Mouse (Mus musculus) heart, adult 2 months (tissue): ENCODE data around the gene Apof. TPM values are rescaled to one million over a fixed set of nuclear protein-coding genes. Genes with fewer than 3 reads are reported as not detected.
"Not testable (repeated sequence)": the region's sequence is repeated elsewhere in the genome, so short reads cannot be mapped to it uniquely, and the experiment has no call there.

Source experiments
- DNase-seq, 2 experiments: peaks; one replicate each; pipeline ENCODE4 v3.0.0; 2021
- H3K27ac ChIP-seq: fragments of 200-600 bp; 2 replicates; pipeline ENCODE4 v1.8.1; 2022
- H3K27me3 ChIP-seq: fragments of 200-500 bp; 2 replicates; pipeline ENCODE4 v1.6.1; 2012; ENCODE audit warnings: mild to moderate bottlenecking, low read length, inconsistent platforms, mixed read lengths; ENCODE audit not compliant: control insufficient read depth, insufficient read depth
- H3K36me3 ChIP-seq: fragments of 200-500 bp; 2 replicates; pipeline ENCODE4 v1.6.1; 2012; ENCODE audit warnings: low read length, inconsistent platforms; ENCODE audit not compliant: control insufficient read depth, insufficient read depth
- H3K4me1 ChIP-seq: fragments of 200-500 bp; 2 replicates; pipeline ENCODE4 v1.6.1; 2011; ENCODE audit warnings: low read length; ENCODE audit not compliant: control insufficient read depth, insufficient read depth
- H3K4me3 ChIP-seq: fragments of 200-600 bp; 2 replicates; pipeline ENCODE4 v1.8.1; 2022
- H3K79me2 ChIP-seq: fragments of 200-500 bp; replicated peaks from 2 replicates; pipeline ENCODE4 v1.6.1; 2012; ENCODE audit warnings: mild to moderate bottlenecking, inconsistent platforms, low read length, moderate library complexity, mixed read lengths; ENCODE audit not compliant: control insufficient read depth, insufficient read depth
- H3K9ac ChIP-seq: fragments of 200-500 bp; 2 replicates; pipeline ENCODE4 v1.6.1; 2012; ENCODE audit warnings: low read depth, mild to moderate bottlenecking, control low read depth, inconsistent platforms, low read length, mixed read lengths
- CTCF ChIP-seq: fragments of 200-600 bp; IDR thresholded peaks from 2 replicates; pipeline ENCODE4 v1.8.1; 2022; ENCODE audit warnings: antibody characterized with exemption, mild to moderate bottlenecking, moderate library complexity
- EP300 ChIP-seq: fragments of 200-500 bp; IDR thresholded peaks from 2 replicates; pipeline ENCODE4 v1.6.1; 2011; ENCODE audit warnings: low read depth, low read length, control low read depth; ENCODE audit not compliant: insufficient read depth
- POLR2A ChIP-seq: fragments of 200-500 bp; IDR thresholded peaks from 2 replicates; pipeline ENCODE4 v1.6.1; 2011; ENCODE audit warnings: mild to moderate bottlenecking, low read depth, low read length, control low read depth; ENCODE audit not compliant: insufficient read depth
- WGBS: fragments of 180-500 bp; shearing (Covaris S2); methylation state at CpG from one replicate; pipeline ENCODE4 v1.1.7; 2018; 5-methylcytosine and 5-hydroxymethylcytosine counted together
- intact Hi-C: fragments of 180-260 bp; cut with DNase I; formaldehyde crosslinking; loops from one replicate; pipeline ENCODE4 v1.15.1; 2025
- polyA plus RNA-seq: library from polyadenylated mRNA; depleted of rRNA; stranded (reverse); fragments of >200 nt; gene quantifications from 2 replicates; pipeline ENCODE4 v1.2.3, GENCODE M21; 2012
- total RNA-seq, 2 experiments: library from RNA; stranded (reverse); gene quantifications; 2 replicates each; pipeline ENCODE4 v1.2.3; 2021

Gene Apof
- total and polyA plus RNA-seq, 3 experiments: not detected

DNA sequence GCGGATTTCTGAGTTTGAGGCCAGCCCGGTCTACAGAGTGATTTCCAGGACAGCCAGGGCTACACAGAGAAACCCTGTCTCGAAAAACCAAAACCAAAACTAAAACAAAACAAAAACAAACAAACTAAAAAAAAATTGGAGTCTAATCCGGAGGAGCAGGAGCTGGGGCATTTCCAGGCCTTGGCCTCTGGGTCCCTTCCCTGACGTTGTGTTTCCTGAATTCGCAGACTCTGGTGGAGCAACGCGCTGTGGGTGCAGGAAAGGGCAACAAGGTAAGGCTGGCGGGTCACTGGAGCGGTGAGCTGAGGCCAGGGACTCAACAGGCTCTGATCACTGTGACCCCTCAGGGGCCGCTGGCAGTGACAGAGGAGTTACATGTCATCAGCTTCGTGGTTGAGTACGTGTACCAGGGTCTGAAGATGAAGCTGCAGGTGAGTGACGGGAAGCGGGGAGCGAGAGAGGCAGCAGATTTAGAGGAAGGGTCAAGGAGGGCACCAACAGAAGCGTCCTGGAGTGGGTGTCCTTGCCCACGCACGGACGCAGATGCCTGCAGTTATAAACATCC lies 14.5 kb downstream of the Apof start:
- no peaks in the 10 kb centered on the region for H3K36me3 ChIP-seq
- H3K4me1 ChIP-seq: no peaks in the 10 kb centered on the region
- no peak overlapping the region for H3K4me3 ChIP-seq
- TF ChIP-seq POLR2A (no peak), CTCF (no peak), EP300 (no peak)
- intact Hi-C loops: loop anchor here (10.0 kb wide), 1 partner anchor 148 kb away; no protein-coding TSS in a partner anchor
- no peak for DNase-seq
- H3K27ac ChIP-seq: no peak overlapping the region
- H3K27me3 ChIP-seq: no peaks in the 10 kb centered on the region
- H3K9ac ChIP-seq: no peak overlapping the region
- 75% methylated on average over 20 of the region's 20 CpGs for WGBS
- no peaks in the 10 kb centered on the region for H3K79me2 ChIP-seq

DNA sequence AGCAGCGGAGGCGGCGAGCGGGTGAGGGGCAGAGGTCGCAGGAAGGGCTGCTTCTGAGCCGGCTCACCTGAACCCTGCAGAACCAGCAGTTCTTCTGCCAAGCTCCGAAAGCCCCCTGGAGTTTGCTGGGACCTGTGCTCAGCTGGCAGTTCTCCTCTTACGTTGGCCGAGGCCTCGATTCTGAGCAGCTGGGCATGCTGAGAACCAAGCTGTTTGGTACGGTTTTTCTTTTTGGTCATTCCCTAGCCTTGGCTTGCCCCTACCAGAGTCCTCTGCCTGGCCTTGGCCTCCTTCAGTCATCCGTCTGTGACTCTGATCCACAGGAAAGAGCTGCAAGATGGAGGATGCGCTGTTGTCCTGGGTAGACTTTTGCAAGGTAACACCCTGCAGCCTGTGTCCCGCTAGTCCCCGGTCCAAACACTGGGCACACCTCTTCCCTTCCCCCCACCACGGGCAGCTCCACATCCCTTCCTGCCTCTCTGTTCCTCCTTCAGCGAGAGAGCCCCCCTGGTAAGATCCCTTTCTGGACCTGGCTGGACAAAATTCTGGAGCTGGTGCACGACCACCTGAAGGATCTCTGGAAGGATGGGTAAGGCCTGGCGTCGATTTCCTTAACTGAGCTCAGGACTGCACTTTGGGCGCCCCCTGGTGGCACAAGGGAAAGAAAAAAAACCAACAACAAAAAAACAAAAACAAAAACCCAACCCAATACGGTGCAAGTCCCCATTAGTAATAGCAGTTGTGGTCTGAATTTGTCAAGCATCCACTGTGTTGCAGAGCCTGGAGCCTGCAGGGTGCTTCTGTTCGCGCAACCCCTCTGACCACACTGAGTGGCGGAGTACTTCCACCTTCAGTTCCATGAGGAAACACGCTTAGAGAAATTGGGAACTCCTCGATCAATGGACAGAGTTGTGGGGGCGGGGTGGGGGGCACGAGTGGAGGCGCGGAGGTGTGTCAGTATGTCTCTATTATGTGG lies 15.4 kb downstream of the Apof start:
- Histone ChIP-seq H3K27me3 (no peaks in the 10 kb centered on the region), H3K4me1 (no peaks in the 10 kb centered on the region), H3K27ac (no peak overlapping the region), H3K9ac (no peak overlapping the region), H3K4me3 (no peak overlapping the region), H3K36me3 (no peaks in the 10 kb centered on the region), H3K79me2 (no peaks in the 10 kb centered on the region)
- peak; percentile 57 to 76 for DNase-seq
- intact Hi-C loops: loop anchor here (1.0 to 10.0 kb wide), 2 partner anchors 71 to 149 kb away; no protein-coding TSS in a partner anchor
- WGBS: 62% methylated on average over 31 of the region's 31 CpGs
- TF ChIP-seq POLR2A: no peak
- peak; percentile 86 for TF ChIP-seq CTCF
- TF ChIP-seq EP300: 0 out of 2 replicates have a peak, but pooled peaks have one; percentile 32

DNA sequence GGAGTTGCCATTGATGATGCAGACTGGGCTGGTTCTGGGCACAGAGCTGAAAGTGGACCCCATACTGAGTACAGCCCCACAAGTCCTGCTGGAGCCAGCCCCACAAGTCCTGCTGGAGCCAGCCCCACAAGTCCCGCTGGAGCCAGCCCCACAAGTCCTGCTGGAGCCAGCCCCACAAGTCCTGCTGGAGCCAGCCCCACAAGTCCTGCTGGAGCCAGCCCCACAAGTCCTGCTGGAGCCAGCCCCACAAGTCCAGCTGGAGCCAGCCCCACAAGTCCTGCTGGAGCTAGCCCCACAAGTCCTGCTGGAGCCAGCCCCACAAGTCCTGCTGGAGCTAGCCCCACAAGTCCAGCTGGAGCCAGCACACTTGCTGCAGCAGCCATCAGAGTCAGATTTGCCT lies 22.1 kb downstream of the Apof start:
- H3K4me3 ChIP-seq, H3K9ac ChIP-seq, H3K79me2 ChIP-seq, H3K27ac ChIP-seq, H3K36me3 ChIP-seq, H3K4me1 ChIP-seq, intact Hi-C loops, H3K27me3 ChIP-seq: not testable (repeated sequence)
- WGBS: 67% methylated on average over 1 of the region's 1 CpGs
- peak; percentile 56 to 68 for DNase-seq

DNA sequence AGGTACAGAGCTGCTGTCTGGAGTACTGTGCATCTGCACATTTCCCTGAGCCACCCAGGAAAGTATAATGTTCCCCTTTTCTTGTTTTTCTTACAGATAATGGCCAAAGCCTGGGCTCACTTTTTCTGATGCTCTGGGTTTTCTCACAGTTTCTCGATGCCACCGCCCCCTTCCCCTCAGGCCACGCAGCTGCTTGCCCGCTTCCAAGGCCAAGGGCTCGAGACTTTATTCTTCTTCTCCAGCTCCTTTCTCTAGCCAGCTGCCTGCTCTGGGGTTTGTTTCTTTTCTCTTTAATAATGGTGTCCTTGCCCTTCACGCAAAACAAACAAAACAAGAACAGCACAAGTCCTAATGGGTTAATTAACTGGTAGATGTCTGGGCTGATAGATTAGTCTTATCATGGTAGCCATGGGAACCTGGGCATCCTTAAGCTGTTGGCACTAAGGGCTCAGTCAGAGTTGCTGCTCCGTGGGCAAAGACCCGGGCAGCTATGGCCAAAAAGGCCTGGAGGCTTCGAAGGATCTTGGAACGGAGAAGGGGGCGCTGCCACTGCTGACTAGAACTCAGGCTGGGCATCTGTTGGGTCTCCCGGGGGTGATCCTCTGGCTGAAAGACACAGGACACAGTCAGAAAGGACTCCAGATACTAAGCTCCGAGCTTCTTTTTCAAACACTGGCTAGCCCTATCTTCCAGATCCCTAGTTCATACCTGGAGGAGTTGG lies 28.1 kb downstream of the Apof start:
- intact Hi-C loops: no loop called here
- no peak overlapping the region for H3K4me3 ChIP-seq
- TF ChIP-seq EP300 (no peak), CTCF (no peak), POLR2A (no peak)

DNA sequence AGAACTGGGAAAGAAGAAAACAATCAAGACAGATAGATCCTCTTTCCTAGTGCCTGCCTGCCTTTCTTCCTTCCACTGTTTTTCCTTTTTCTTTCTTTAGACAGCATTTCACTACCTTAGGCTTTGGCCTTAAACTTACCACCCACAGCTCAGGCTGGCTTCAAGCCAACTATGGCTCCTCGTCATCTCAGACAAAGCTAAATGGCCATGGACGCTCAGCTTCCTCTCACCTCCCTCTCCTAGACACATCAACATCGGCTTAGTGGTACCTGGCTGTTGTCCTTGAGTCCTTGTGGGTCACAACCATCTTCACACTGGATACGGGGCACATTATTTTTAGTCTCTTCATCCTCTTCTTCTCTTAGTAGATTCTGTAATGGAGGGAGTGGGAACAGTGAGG lies 28.8 kb downstream of the Apof start:
- Histone ChIP-seq H3K27ac (no peak overlapping the region), H3K36me3 (no peaks in the 10 kb centered on the region), H3K9ac (no peak overlapping the region), H3K27me3 (no peaks in the 10 kb centered on the region), H3K4me1 (peaks cover 2% of the 10 kb centered on the region), H3K79me2 (no peaks in the 10 kb centered on the region), H3K4me3 (no peak overlapping the region)
- TF ChIP-seq POLR2A: no peak
- TF ChIP-seq CTCF: no peak
- no peak for TF ChIP-seq EP300
- no peak for DNase-seq
- WGBS: 44% methylated on average over 4 of the region's 4 CpGs
- intact Hi-C loops: no loop called here

More for the DNA sequence above, 28.1 kb downstream of the Apof start:
- WGBS: 73% methylated on average over 13 of the region's 13 CpGs
- H3K27me3 ChIP-seq: no peaks in the 10 kb centered on the region
- H3K4me1 ChIP-seq: peaks cover 2% of the 10 kb centered on the region
- H3K79me2 ChIP-seq: no peaks in the 10 kb centered on the region
- H3K36me3 ChIP-seq: no peaks in the 10 kb centered on the region
- no peak overlapping the region for H3K27ac ChIP-seq
- DNase-seq: no peak
- no peak overlapping the region for H3K9ac ChIP-seq
